Mouse (Mus musculus) cerebellum, postnatal 25 days (tissue): ENCODE measurements around the gene Sh3bgrl.
"Not testable (repeated sequence)": the region's sequence is repeated elsewhere in the genome, so short reads cannot be mapped to it uniquely, and the experiment has no call there.

Experiments used
- DNase-seq, 2 experiments: peaks; one replicate each; pipeline ENCODE4 v3.0.0; 2021; ENCODE audit warnings: mixed read lengths in 2 of 2

The Sh3bgrl gene

DNA sequence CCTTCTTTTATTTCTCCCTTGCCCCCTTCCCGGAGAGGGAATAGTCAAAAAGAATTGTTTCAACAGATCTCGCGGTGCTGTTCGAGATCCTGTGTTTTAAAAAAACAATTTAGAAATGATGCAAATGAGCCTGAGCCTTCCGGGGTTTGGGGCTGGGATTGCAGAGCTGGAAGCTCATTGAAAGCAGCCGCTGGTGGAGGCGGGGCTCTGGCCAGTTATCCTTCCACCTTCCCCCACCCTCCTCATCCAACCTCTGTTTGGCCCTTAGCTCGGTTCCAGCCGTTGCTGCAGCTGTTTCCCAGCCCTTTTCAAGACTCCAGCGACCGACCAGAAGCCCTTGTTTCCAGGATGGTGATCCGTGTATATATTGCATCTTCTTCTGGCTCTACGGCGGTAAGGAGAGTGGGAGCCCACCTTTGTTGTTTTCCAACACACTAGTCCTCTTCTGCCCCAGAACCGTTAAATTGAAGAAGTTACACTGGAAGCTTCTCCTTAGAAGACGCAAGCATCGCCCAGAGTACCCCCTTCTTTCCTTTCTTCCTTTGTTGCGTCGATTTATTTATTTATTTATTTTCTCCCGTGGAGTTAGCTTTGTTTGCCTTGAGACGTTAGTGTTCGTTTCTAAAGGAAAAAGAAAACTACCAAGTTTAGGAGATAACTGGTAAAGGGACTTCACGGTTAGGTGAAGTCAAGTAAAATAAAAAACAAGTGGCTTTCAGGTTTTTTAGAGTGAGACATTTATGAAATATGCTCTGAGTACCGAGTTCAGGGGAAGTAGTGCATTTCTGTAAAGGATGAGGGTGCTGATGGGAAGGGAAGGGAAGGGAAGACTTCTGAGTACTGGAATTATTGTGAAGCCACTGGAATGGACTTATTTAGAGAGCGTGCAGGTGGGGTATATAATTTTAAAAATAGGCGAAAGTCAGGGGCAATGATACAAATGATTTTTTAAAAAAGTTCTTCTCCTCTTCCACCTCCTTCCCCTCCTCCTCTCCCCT, at the start of gene Sh3bgrl:
Sh3bgrl (plus strand) TSS at position 121 of the 998 bp plus-strand sequence.
- DNase-seq: peak; percentile 24 to 47

DNA sequence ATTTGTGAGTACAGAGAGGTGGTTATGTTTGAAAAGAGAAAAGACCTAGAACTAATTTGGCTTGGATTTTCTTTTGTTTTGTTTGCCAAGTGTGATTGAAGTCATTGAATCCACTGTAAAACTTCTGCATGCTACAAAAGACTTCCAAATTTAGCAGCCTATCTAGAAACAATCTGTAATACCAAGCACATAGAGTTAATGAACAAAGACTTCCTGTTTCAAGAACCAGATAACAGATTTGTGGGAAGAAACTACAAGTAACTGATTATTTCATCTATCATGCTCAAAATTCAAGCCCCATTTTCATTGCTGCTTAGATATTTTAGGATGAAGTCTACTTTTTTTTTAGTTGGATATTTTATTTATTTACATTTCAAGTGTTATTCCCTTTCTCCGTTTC, 47.4 kb upstream of the Sh3bgrl start:
- DNase-seq: no peak

DNA sequence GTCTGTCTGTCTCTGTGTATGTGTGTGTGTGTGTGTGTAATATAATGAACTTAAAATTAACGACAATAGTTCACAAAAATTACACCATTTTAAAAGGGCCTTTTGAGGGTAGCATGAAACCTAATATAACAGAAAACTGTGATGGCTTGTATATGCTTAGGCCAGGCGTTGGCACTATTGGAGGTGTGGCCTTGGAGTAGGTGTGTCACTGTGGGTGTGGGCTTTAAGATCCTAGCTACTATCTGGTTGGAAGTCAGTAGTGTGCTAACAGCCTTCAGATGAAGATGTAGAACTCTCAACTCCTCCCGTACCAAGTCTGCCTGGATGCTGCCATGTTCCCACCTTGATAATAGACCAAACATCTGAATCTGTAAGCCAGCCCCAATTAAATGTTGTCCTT, 23.4 kb upstream of the Sh3bgrl start:
- DNase-seq: no peak

DNA sequence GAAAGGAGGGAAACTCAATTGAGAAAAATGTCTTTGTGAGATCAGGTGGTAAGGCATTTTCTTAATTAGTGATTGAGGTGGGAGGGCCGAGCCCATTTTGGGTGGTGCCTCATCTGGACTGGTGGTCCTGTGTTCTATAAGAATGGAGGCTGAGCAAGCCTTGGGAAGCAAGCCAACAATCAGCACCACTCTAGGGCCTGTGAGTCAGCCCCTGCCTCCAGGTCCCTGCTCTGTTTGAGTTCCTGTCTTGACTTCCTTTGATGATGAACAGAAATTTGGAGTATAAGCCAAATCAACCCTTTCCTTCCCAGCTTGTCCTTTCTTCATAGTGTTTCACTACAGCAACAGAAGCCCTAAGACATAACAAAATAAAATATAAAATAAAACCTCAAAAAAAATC, 19.4 kb upstream of the Sh3bgrl start:
- DNase-seq: no peak

DNA sequence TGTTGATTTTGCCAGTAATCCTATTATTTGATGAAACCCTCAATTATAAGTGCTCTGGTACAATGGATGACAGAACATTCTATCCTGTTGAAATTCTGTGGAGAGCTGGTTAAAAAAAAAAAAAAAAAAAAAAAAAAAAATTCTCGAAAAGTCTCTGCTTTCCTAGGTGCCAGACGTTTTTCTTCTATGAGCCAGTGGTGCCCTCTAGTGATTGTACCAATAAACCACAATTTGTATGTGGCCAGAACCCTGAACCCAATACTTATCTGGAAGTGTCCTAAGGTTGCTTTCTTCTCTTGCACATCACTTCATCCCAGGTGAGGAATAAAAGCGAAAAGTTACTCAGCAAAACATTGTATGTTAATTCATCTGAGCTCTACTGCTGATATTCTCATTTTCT, 18.8 kb upstream of the Sh3bgrl start:
- DNase-seq: peak in 1 of 2 experiments; percentile 17

DNA sequence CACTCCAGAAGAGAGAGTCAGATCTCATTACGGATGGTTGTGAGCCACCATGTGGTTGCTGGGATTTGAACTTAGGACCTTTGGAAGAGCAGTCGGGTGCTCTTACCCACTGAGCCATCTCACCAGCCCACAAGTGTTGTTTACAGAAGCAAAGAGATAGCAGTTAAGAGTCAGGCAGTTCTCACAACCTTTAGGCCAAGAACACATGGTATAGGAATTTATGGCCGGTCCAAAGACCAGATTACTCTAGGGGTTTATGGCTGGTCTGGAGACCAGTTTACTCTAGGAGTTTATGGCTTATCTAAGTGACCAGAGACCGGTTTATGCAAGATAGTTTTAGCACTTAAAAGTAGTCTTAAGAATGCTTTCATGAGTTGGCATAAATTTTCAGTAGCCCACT, 15.8 kb upstream of the Sh3bgrl start:
- not testable (repeated sequence) for DNase-seq

DNA sequence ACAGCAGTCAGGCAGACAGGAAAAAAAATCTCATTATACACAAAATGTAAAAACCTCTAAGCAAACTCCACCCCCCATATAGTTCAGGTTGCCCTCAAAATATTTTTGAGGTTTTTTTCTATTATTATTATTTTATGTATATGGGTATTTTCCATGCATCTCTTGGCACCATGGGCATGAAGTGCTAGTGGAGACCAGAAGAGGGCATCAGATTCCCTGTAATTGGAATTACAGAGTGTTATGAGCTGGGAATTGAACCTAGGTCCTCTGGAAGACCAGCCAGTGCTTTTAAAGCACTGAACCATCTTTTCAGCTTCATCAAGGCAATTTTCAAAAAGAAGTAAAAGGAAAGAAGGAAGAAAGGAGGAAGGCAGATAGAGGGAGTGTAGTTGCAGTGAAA, 8.1 kb upstream of the Sh3bgrl start:
- DNase-seq: no peak

DNA sequence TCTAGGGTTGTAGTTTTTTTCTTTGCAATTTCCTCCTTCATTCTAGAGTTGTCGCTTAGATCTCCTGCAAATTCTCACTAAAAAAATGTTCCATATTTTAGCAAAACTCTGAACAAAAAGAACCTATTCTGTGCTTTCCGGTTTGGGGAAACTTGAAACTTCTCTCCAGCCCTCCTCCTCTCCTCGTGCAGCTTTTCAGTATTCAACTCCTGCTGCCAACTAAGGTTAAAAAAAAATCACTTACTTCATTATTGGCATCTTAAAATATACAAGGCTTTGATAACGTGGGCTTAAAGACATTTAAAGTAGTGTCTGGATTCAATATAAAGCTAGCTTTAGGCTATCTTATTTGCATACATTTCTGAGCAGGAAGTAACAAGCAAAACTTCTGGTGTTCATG, 365 bp upstream of the Sh3bgrl start:
- no peak for DNase-seq

DNA sequence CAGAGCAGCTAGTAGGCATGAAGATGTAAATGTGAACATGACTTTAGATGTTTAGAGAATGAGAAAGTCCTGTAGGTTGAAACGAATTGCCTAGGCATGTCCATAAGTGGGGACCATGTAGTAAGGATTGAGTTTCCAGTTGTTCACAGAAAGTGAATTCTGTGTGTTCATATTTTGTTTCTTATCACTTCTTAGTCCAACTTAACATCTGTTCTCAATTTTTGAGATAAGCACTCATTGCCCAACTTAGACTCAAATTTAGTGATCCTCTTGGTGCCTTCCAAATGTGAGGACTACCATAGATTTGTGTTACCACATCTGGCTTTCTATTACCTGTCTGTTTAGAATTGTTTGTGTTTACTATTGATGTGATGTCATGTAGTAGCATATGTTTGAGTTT, 3.3 kb downstream of the Sh3bgrl start:
- DNase-seq: no peak

DNA sequence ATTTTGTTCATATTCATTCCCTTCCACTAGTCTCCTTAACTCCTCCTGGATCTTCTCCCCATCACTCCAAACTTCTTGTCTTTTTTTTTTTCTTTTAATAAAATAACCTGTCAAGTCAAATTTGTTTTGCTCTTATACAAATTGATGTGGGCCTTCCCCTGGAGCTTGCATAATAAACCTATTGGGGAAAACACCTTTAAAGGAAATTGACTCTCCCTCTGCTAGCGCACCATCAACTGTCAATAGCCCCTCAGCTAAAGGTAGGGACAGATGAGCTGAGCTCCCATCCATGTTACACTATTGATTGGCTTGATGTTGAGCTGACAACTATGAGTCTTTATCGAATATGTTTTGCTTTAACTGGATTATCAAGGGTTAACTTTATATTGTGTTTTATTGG, 5.3 kb downstream of the Sh3bgrl start:
- DNase-seq: no peak

DNA sequence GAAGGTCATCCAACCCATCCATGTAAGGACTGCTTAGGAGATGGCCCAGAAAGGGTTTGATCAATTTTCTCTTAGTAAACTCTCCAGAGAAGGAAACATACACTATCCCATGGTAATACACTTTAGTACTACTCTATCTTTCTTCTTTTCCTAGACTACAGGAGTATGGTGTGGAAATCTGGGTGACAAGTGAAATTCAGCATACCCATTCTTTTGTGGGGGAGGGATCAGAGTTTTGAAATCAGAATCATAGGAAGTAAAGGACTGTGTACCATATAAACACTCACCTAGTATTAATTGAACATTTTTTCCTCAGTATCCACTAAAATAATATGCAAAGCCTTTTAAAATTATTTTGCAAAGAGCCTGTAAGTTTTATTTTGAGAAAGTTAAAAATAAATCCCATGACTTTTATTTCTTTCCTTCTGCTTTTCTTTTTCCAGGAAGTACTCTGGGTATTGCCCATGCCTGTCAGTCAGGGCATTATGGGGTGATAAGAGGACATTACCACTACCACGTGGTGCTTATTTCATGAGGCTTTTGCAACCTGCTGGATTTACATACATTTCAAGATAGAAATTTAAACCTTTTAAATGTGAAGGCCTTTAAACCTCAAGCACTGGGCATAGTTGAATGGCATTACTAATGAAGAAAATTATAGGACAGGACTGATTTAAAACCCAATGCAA, 13.1 kb downstream of the Sh3bgrl start:
- DNase-seq: no peak

DNA sequence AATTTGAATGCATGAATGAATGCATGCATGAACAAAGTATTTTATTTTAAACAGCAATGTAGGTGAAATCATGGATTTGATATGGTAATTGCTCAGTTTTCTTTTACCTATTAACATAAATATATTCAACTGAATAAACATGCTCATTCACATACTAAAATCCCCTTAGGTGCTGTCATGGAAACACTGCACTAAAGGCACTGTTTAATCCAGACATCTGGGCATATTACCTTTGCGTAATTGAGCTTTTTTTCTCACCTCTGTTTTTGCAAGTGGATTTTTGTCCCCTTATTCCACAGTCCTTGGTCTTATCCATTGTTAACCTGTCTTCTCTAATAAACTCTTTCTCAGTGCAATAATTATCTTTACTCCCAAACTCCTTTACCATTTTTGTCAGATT, 17.7 kb downstream of the Sh3bgrl start:
- DNase-seq: no peak

DNA sequence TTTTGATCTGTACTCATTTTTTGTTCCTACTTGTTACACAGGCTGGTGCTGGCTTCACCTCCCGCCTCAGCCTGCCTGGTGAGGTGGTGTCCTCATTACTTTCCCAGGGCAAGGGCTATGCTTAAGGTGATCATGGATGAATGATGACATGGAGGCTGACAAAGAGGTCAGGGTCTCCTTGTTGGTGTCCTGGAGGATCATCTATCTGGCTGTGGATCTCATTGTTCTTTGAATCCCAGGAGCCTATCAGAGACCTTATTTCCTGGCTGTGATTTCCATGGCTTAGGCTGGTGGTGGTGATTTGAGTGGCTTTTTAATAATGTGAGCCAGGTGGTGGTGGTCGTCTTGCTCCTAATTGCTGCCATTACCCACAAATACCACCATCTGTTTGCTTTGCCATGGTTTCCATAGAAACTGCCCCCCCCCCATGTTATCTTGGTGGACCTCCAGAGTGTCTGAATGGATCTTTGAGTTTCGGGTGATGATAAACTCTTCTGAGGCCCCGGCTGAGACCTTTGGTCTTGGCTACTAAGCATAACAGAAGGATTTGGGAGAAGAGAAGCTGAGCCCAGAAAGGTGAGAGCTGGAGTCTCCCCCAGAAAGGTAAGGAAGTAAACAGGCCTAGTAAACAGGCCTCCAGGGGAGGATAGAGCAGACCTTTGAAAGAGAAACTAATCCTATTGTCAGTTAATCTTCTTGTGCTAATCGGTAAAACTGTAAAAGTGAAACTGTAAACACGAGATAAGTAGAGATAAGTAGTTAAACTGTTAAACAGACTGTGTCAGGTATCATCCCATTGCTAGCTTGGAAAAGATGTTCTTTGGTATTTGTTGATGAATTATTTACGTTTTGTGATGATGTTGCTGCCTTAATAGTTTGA, 18.5 kb downstream of the Sh3bgrl start:
- DNase-seq: no peak

DNA sequence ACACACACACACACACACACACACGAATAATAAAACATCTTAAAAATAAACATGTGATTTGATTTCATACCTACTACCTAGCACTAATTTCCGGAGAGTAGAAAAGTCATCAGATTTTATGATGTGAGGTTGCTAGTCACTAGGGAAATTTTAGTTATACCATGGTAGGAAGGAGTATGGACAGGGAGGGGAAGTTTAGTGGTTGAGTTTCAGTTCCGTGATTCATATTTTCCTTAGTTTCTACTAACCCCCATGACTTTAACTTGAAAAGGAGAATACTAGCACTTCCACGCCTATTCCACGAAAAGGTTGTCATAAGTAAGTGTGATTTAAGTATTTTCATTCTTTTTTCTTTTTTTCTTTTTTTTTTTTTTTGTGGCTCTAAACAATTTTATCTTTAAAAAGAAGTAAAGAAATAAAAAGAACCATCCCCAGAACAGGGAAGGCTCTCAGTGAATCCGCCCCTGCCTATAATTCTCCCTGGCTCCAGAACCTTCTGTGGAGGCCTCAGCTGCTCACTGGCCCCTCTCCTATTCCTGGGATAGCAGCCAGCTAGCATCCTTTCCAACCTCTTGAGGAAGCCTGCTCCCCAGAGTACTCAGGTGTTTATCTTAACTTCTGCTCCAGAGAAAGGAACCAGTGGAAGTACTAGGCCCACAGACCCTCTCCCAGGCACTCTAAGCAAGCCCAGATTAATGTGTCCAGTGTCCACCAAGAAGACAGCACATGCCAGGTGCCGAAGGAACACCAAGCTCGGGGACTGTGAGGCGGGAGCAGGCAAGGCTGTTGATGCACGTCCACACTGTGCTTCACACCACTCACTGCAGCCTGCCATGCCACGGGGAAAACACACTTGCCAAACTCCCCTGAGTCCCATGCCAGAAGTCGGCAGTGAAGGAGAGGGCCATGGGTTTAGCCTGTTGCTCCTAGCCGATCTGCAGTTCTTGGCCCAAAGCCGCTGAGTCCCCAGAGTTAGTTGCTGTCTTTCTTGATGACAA, 25.0 kb downstream of the Sh3bgrl start:
- DNase-seq: peak; percentile 5 to 7

DNA sequence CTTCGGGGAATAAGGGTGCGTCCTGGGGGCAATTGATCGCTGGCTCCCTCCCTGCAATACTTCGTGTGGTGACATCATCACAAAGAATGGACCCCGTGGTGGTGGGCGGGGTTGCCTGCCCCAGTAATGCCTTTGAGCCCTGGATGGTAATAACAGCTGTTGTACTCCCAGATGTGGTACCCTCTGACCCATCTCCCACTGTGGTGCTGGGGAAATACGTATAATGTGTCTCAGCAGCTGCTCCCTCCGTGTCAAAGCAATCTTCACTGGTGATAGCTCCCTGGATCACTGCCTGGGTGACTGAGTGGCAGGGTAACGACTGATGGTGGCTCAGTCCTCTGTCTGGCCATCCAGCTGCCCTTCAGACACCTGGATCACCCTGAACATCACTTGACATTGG, 26.0 kb downstream of the Sh3bgrl start:
- no peak for DNase-seq

DNA sequence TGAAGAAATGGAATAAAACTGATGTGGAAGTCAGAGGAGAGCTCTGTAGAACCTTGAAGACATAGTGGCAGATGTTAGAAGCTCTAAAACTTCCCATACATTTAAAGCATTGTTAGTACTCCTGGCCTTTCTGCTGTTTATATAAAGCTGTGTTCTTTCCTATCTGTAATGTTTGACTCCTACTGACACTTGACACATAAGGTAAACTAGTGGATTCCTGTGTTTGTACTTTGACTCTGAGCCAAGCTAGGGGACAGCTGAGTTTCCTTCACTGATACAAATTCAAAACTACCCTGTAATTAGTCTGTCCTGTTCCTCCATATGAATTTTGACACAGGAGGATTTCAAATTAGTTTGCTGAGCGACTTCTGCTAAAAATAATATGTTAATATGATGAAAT, 27.5 kb downstream of the Sh3bgrl start:
- DNase-seq: no peak

DNA sequence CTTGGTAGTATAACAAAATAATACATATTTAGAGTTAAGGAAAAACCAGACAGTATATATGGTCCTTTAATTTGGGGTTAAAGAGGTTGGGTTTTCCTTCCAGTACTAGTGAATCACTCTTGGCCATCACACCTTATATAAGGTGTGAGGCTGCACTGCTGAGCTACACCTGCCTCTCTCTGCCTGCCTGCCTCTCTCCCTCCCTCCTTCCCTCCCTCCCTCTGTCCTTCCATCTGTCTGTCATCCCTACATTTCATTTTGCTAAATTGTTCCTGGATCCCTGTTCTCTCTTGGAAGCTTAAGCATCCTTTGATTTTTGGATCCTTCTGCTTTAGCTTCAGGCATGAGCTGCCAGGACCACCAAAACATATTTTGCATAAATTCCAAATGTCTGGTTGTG, 28.6 kb downstream of the Sh3bgrl start:
- DNase-seq: no peak

DNA sequence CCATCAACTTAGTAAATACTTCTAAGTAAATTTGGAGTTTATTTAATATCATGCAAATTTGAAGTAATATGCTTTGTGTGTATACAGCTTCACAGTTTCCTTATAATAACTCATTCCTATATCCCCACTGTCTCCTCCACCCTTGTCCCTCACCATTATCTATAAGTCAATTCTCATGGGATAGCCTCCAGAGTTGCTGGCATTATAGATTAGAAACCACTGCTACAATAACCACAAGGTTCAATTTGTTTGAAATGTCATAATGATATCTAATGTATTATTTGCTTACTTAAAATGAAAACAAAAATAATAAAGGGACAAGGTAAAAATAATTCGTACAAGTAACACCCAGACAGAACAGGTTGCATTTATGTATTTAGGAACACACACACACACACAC, 31.7 kb downstream of the Sh3bgrl start:
- no peak for DNase-seq

DNA sequence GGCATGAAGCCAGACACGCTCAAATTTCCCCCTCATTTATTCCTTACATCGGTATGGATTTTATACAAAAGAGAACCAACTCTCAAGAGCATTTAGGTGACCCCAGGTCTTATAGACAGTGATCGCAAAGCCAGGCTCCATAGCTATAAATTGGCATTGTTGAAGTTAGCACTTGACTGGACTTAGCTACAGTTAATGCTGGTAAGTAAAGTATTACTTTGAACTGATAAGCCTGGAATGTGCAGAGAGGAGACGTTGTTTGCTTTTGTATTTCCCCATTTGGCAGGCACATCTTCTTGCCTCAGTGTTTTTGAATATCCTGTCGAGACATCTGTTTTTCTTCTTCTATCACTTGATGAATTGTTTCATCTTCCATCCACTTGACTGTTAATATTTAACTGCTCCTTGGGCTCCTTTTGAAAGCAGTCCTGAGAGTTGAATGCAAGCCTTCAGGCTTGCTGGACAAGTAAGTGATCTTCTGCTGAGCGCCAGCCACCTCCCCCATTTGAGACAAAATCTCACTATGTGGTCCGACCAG, 32.5 kb downstream of the Sh3bgrl start:
- DNase-seq: no peak

DNA sequence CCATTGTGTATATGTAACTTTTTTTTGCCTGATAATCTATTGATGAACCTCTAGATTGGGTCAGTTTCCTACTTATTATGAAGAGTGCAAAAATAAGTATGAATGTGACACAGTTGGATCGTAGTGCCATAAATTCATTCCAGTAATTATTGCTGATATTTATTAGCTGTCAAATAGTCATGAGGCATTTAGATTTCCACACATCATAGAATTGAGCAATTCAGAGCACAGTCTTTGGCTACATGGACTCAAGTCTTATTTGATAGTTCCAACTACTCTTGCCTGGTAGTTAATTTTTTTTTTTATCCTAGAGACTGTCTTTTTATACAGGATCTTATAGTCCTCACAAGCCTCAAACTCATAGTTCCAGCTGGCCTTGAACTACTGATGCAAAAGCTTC, 34.9 kb downstream of the Sh3bgrl start:
- no peak for DNase-seq

DNA sequence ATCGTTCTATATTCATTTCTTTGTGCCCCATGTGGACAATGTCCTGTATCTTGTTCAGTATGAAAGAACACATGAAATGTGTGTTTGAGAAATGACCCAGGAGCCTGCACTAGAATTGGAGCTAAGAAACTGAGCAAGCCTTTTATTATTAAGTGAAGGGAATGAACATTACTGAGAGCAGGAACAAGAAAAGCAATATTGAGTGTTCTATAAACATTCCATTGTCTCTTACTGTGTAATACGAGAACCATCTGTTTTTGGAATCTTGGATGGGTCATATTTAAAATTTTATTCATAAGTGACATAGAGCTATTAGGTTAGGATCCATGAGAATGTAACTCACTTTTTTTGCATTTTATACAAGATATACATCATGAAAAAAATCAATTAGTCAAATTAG, 36.7 kb downstream of the Sh3bgrl start:
- no peak for DNase-seq

DNA sequence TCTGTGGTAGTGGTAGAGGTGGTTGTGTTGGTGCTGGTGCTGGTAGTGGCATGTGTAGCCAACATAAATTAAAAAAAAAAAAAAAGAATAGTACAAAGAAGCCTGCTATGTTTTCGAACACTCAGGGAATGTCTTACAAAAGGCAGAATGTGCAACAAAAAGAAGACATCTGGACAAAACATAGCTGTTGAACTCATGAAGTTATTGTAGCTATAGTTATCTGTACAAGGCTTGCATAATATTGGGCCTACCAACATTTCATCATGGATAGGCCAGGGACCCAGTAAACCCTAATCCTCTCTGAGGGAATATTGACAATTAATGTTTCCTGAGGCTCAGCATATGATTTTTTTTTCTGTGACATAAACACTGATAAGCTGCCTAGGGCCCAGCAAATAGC, 37.3 kb downstream of the Sh3bgrl start:
- no peak for DNase-seq
